Mouse (Mus musculus) ovary, postnatal 10 days (tissue): ENCODE results near the gene Rbm20.

Source experiments
- DNase-seq: peaks from one replicate; pipeline ENCODE4 v3.0.0; 2022; ENCODE audit warnings: low spot score

Rbm20 gene

GRCm38 (mm10) chr19:53881786-53882185, 204.7 kb downstream of the Rbm20 start:
- DNase-seq = no peak

- no peak for DNase-seq
These were observed 208.3 kb downstream of the Rbm20 start for GRCm38 (mm10) chr19:53885450-53885849.

GRCm38 (mm10) chr19:53886576-53887370, 209.7 kb downstream of the Rbm20 start:
- no peak for DNase-seq

- no peak for DNase-seq
These were observed 210.7 kb downstream of the Rbm20 start for GRCm38 (mm10) chr19:53887822-53888221.

GRCm38 (mm10) chr19:53888331-53888730, 211.2 kb downstream of the Rbm20 start:
- DNase-seq = no peak

- DNase-seq = no peak
These were observed 212.4 kb downstream of the Rbm20 start for GRCm38 (mm10) chr19:53889555-53889954.

- no peak for DNase-seq
These were observed 213.2 kb downstream of the Rbm20 start for GRCm38 (mm10) chr19:53890274-53890673.

- DNase-seq = no peak
These were observed 213.7 kb downstream of the Rbm20 start for GRCm38 (mm10) chr19:53890781-53891251.

GRCm38 (mm10) chr19:53891569-53891968, 214.5 kb downstream of the Rbm20 start:
- no peak for DNase-seq

- no peak for DNase-seq
These were observed 215.0 kb downstream of the Rbm20 start, which contains the start of gene Pdcd4 for GRCm38 (mm10) chr19:53892061-53892460. Gene Pdcd4 (plus strand): TSS chr19:53892231.

GRCm38 (mm10) chr19:53892838-53893359, 215.8 kb downstream of the Rbm20 start:
- DNase-seq = no peak

- no peak for DNase-seq
These were observed 216.6 kb downstream of the Rbm20 start for GRCm38 (mm10) chr19:53893711-53894171.

- no peak for DNase-seq
These were observed 217.5 kb downstream of the Rbm20 start for GRCm38 (mm10) chr19:53894538-53895121.

GRCm38 (mm10) chr19:53898046-53898445, 220.9 kb downstream of the Rbm20 start:
- no peak for DNase-seq

GRCm38 (mm10) chr19:53898498-53898897, 221.4 kb downstream of the Rbm20 start:
- DNase-seq = no peak

- DNase-seq = no peak
These were observed 222.1 kb downstream of the Rbm20 start for GRCm38 (mm10) chr19:53898970-53899900.

- DNase-seq = no peak
These were observed 223.0 kb downstream of the Rbm20 start for GRCm38 (mm10) chr19:53899941-53900610.

GRCm38 (mm10) chr19:53901931-53902738, 225.0 kb downstream of the Rbm20 start:
- DNase-seq = no peak

GRCm38 (mm10) chr19:53902739-53903487, 225.8 kb downstream of the Rbm20 start:
- DNase-seq = peak; percentile 87
